Mouse (Mus musculus): ENCODE results near the gene Acot8. TPM values are rescaled to one million over a fixed set of nuclear protein-coding genes. Genes with fewer than 3 reads are reported as not detected.
A peak's percentile ranks its signal among the peaks of the same experiment; 100 is the strongest.

The Acot8 gene
- total RNA-seq, 4 experiments from 2014 or later = 25.1 to 34.0 (median 27.7) TPM

DNA sequence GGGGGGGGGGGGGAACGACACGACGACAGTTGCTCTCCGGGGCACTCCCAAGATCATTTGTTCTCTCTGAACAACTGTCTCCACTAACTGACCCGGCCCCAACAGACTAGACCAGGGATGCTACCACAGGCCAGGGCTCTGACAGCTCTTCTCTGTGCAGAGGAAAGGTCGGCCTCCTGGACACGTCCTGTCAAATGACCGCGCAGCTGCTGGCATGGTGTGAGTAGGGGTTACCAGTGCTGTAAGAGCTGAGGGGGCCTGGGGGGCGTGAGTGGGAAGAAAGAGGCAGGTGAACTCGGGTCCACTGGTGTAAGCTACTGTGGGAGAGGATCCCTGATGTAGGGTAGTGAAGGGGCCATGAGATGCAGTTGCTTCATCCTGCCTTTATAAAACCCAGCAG lies 46.8 kb downstream of the Acot8 start:
- no peak for DNase-seq (ENCODE audit: low spot score in 2 of 2)

DNA sequence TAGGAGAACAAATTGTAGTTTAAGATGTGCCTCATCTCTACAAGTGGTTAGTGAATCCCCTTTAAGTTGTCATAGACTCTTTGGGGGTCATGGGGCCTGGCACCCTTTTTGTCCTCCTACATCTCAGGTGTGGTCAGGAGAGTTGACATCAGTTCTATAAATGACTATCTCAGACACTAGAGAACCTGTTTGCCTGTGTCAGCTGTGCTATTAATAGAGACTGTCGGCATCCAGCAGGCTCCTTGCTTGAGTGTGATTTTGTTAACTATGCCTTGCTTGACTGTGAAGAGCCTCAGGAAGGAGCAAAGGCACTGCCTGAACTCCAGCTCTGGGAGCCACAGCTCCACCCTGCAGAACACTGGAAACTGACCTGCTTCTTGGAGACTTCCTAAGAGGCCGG lies 49.9 kb downstream of the Acot8 start:
- DNase-seq (ENCODE audit: low spot score in 2 of 2) = no peak

- DNase-seq (ENCODE audit: low spot score in 2 of 2) = no peak
Measured at GRCm38 (mm10) chr2:164754105-164754504, 50.6 kb downstream of the Acot8 start.

GRCm38 (mm10) chr2:164752454-164752853 lies 52.2 kb downstream of the Acot8 start:
- DNase-seq (ENCODE audit: low spot score in 2 of 2) = no peak

- DNase-seq (ENCODE audit: low spot score in 2 of 2) = no peak
Measured at GRCm38 (mm10) chr2:164748991-164749390, 55.7 kb downstream of the Acot8 start.

- no peak for DNase-seq (ENCODE audit: low spot score in 2 of 2)
Measured at GRCm38 (mm10) chr2:164748191-164748590, 56.5 kb downstream of the Acot8 start.

- DNase-seq (ENCODE audit: low spot score in 2 of 2) = no peak
Measured at GRCm38 (mm10) chr2:164746693-164747092, 58.0 kb downstream of the Acot8 start.

DNA sequence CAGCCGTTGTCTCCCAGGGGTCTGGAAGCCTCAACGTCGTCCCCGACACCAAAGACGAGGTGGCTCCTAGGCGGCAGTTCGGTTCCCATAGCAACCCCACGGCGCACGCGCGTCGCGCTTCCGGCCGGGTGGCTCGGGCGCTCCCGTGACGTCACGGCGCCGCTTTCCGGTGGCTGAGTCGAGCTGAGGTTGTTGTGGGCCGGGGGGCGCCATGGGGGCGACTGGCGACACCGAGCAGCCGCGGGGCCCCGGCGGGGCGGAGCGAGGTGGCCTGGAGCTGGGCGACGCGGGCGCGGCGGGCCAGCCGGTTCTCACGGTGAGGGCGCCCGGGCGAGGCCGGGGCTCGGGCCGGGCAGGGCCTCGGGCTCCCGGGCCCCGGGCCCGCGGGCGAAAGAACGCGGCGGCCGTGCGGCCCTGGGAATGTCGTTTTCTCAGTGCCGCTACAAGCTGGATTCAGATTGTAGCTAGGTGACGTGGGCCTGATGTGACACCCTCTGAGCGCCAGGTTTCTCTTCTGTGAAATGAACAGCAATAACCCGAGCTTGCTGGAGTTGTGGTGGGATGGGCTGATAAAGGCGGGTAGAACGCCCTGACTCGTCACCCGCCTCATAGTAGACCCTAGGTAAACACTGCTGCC lies 58.7 kb downstream of the Acot8 start, which contains the start of the genes Wfdc3 and Dnttip1:
TSS of gene Wfdc3 (minus strand) at position 89 of the 637 bp plus-strand sequence.
TSS of gene Dnttip1 (plus strand) at position 141 of the 637 bp plus-strand sequence.
- DNase-seq (ENCODE audit: low spot score in 2 of 2) = peak; percentile 87 to 91

DNA sequence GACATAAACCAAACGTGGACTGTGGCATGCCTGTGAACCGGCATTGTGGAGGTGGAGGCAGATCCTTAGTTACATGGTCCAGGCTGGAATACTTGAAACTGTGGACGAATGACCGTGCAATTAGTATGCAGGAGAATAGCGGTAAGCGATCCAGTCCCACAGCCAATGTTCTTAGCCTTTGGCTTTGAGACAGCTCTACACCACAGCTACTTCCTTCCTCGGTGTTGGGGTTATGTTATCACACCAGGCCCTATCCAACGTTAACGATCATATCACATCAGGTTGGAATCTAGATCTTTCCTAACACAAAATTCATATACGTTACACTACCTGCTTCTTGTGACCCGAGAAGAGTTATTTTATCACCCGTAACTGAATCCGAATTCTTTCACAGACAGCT lies 59.7 kb downstream of the Acot8 start:
- DNase-seq (ENCODE audit: low spot score in 2 of 2) = no peak

Other genes starting within 250 kb of the Acot8 start
- gene Wfdc2, start 242.5 kb downstream of the Acot8 start, total RNA-seq (2022) = 1 to 10 TPM in 1 of 4 experiments, under 1 TPM in 3; 0.55 to 1.1 (median 0.84) TPM
- not detected for gene Spint3, start 231.4 kb downstream of the Acot8 start, total RNA-seq (2022)
- gene Wfdc6a, start 219.4 kb downstream of the Acot8 start, total RNA-seq (2022) = not detected
- not detected for gene Eppin, start 211.3 kb downstream of the Acot8 start, total RNA-seq (2022)
- not detected for gene Wfdc6b, start 191.4 kb downstream of the Acot8 start, total RNA-seq (2022)
- gene Wfdc8, start 191.3 kb downstream of the Acot8 start, total RNA-seq (2022) = not detected
- gene Wfdc16, start 166.1 kb downstream of the Acot8 start, total RNA-seq (2022) = not detected
- not detected for gene Wfdc10, start 148.8 kb downstream of the Acot8 start, total RNA-seq (2022)
- gene Wfdc9, start 148.3 kb downstream of the Acot8 start, total RNA-seq (2022) = not detected
- not detected for gene Wfdc11, start 130.8 kb downstream of the Acot8 start, total RNA-seq (2022)
- not detected for gene Wfdc13, start 119.8 kb downstream of the Acot8 start, total RNA-seq (2022)
- not detected for gene Spint4, start 106.4 kb downstream of the Acot8 start, total RNA-seq (2022)
- not detected for gene Spint5, start 89.6 kb downstream of the Acot8 start, total RNA-seq (2022)
- 1 to 10 TPM in 3 of 4 experiments, under 1 TPM in 1; 0.99 to 2.4 (median 1.8) TPM for gene Wfdc3, start 59.0 kb downstream of the Acot8 start, total RNA-seq (2022)
- gene Dnttip1, start 58.9 kb downstream of the Acot8 start, total RNA-seq (2022) = 10 to 100 TPM; 32.6 to 36.7 (median 35.3) TPM
- gene Ube2c, start 35.0 kb downstream of the Acot8 start, total RNA-seq (2022) = under 1 TPM in 3 of 4 experiments, not detected in 1; 0.33 to 0.81 (median 0.48) TPM
- gene Tnnc2, start 24.9 kb downstream of the Acot8 start, total RNA-seq (2022) = 1 to 10 TPM in 1 of 4 experiments, not detected in 3; 1.4 TPM
- gene Snx21, start 19.1 kb downstream of the Acot8 start, total RNA-seq (2022) = 10 to 100 TPM; 33.0 to 44.9 (median 39.9) TPM
- 10 to 100 TPM in 1 of 4 experiments, 1 to 10 TPM in 3; 8.3 to 10.2 (median 9.5) TPM for gene Zswim3, start 216 bp upstream of the Acot8 start, total RNA-seq (2022)
- gene Zswim1, start 17.8 kb upstream of the Acot8 start, total RNA-seq (2022) = 10 to 100 TPM; 22.2 to 25.1 (median 22.9) TPM
- gene Spata25, start 23.7 kb upstream of the Acot8 start, total RNA-seq (2022) = 1 to 10 TPM in 1 of 4 experiments, under 1 TPM in 1, not detected in 2; 0.54 to 1.3 TPM
- 100 to 1,000 TPM in 3 of 4 experiments, 10 to 100 TPM in 1; 96.9 to 242 (median 147) TPM for gene Ctsa, start 28.0 kb upstream of the Acot8 start, total RNA-seq (2022)
- gene Neurl2, start 28.6 kb upstream of the Acot8 start, total RNA-seq (2022) = 1 to 10 TPM; 1.6 to 4.9 (median 3.6) TPM
- 100 to 1,000 TPM in 2 of 4 experiments, 10 to 100 TPM in 2; 81.0 to 114 (median 96.0) TPM for gene Pltp, start 52.8 kb upstream of the Acot8 start, total RNA-seq (2022)
- gene Pcif1, start 74.4 kb upstream of the Acot8 start, total RNA-seq (2022) = 10 to 100 TPM; 40.5 to 62.8 (median 49.0) TPM
- 10 to 100 TPM; 24.8 to 33.0 (median 29.0) TPM for gene Zfp335, start 106.9 kb upstream of the Acot8 start, total RNA-seq (2022)
- 1 to 10 TPM; 1.5 to 2.2 (median 2.0) TPM for gene Mmp9, start 135.9 kb upstream of the Acot8 start, total RNA-seq (2022)
- 100 to 1,000 TPM; 370 to 437 (median 422) TPM for gene Slc12a5, start 155.9 kb upstream of the Acot8 start, total RNA-seq (2022)
- gene Ncoa5, start 230.0 kb upstream of the Acot8 start, total RNA-seq (2022) = 10 to 100 TPM; 46.2 to 63.5 (median 55.9) TPM

All from layer of hippocampus, adult 8-10 months (tissue).